Mouse (Mus musculus) lung, postnatal 0 days (tissue): ENCODE results near the gene Olfr819.

ENCODE experiments used
- CTCF ChIP-seq: IDR thresholded peaks from 2 replicates; pipeline ENCODE4 v1.5.1; 2016; ENCODE audit warnings: antibody characterized with exemption, mild to moderate bottlenecking
- EP300 ChIP-seq: IDR thresholded peaks from 2 replicates; pipeline ENCODE4 v1.6.1; 2016; ENCODE audit warnings: antibody characterized with exemption, mild to moderate bottlenecking, control low read depth

DNA sequence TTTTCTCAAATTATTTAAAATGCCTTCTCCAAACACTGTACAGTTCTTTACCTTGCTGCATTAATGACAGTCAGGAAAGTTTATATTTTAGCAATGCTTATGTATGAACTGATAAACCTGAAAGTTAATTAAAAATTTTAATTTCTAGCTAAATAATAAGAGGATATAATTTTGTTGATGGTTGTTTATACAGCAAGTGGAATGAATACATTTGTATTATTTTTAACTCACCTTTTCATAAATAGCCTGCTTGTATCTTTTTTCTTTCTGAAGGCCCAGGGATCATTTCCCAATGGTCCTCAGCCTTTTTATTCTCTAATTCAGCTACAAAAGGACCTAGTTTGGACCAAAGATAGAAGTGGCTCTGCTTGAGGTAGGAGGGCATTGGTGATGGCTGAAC, 45.3 kb upstream of the Olfr819 start, which contains the start of gene Olfr820:
- TF ChIP-seq CTCF (no peak), EP300 (no peak)
